Mouse (Mus musculus) MEL-GATA-1-ER (cell line): ENCODE measurements at regions not wholly inside any gene's neighbourhood (a gene's known extent, or its start where the extent isn't known, plus 50 kb on each side); places are given as distances from the start of the nearest gene placed in this dataset.
A peak's percentile ranks its signal among the peaks of the same experiment; 100 is the strongest.

Experiments
- DNase-seq: peaks from one replicate; pipeline ENCODE4 v3.0.0-alpha.2; 2012; ENCODE audit warnings: low read depth; ENCODE audit errors: extremely low read depth

DNA sequence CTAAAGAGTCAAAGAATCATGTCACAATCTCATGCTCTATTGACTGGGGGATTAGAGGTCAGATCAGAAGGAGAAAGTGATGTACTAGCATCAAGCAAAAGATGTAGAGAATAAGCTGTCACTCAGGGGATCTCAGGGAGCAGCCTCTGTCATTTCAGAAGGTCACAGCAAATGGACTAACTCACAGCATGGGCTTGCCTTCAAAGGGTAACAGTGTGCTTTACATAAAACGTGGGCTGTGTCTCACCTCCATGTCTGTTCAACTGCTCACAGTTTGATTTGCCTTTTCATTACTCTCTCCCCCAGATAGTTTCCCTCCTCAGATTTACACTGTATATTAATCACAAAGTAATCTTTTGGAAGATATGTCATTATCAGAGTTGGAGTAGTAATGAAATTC, 527.4 kb upstream of the Tyrp1 start:
- no peak for DNase-seq

DNA sequence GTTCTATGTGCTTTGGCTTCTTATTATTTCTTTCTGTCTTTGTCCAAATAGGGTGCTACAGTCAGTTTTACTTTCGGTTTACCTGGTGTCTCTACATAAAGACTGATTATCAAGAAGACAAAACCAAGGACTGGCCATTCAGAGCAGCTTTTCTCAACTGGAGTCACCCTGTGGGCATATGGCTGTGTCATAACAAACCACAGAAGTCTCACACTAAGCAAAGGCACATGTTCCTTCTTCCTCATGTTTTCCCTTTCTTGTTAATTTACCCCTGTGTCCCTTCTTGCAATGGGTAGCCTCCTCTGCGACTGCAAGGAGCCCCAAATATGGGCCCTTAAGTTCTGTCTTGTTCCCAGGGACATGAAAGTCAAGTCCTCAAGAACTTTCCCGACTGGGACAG, 523.3 kb upstream of the Tyrp1 start:
- DNase-seq = no peak

DNA sequence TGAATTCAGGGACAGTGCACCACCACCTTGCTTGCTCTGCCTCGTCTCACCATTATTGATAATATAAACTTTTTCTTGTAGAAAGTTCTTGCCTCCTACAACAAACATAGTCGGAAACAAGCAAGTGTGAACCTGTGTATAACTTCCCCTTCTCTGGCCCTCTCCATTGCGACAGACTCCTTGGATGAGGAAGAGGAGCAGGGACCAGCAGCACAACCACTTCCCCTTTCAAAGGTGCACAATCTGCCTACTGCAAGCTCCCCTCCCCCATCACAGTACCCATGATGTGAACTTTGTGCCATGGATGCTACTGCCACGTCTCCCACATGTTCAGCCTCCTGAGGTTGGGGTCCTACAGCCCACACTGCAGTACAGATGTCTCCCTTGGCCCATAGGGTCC, 522.8 kb upstream of the Tyrp1 start:
- peak; percentile 27 for DNase-seq
